Mouse (Mus musculus): ENCODE results near the gene Fut2. TPM values are rescaled to one million over a fixed set of nuclear protein-coding genes. Genes with fewer than 3 reads are reported as not detected.

Fut2 gene
- total and polyA plus RNA-seq, 2 experiments from 2014 or later: 0.27 TPM; not detected in 1

DNA sequence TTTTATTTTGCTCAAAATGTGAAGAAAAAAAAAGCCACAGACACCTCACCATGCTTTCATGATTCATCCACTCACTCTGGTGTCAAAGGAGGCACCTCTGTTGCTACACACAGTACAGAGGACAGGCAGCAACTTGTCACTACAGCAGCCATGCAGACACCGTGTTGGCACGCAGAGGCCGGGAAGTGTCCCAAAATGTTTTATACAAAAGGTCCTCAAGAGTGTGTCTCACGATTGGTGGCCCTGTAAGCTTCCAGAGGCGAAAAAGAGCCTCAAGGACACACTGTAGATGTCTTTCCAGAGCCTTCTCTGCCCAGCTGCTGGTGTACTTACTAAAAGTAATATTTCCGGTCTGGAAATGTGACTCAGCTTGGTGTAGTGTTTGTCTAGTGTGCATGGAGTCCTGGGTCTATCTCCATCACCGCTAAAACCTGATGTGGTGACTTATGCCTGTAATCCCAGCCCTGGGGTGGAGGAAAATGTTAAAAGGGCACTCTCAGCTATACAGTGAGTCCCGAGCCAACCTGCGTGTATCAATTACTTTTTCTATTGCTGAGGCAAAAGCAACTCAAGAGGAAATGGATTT is 60.4 kb downstream of the Fut2 start:
- H3K27ac ChIP-seq (ENCODE audit: low read depth, low read length): no peak overlapping the region
- 81% methylated on average over 9 of the region's 9 CpGs for WGBS
- no peaks in the 10 kb centered on the region for H3K36me3 ChIP-seq (ENCODE audit: insufficient read depth, low read length)
- TF ChIP-seq CTCF (IDR thresholded peaks at IDR 0.05): no peak
- no peak for DNase-seq (ENCODE audit: low spot score)
- H3K4me2 ChIP-seq (ENCODE audit: low read depth, low read length, poor library complexity, severe bottlenecking): no peak overlapping the region
- H3K4me3 ChIP-seq (ENCODE audit: low read depth, low read length): no peak overlapping the region
- H3K27me3 ChIP-seq (ENCODE audit: insufficient read depth, low read length): no peaks in the 10 kb centered on the region
- H3K9ac ChIP-seq (replicated peaks; ENCODE audit: low read length, poor library complexity, severe bottlenecking): no peak overlapping the region
- H3K9me3 ChIP-seq (ENCODE audit: low read length): no peaks in the 10 kb centered on the region
- no peak for ATAC-seq (ENCODE audit: low FRiP score)
- H3K4me1 ChIP-seq (ENCODE audit: insufficient read depth, low read length): no peaks in the 10 kb centered on the region

- no peak for TF ChIP-seq CTCF (IDR thresholded peaks at IDR 0.05)
- WGBS: 57% methylated on average over 18 of the region's 18 CpGs
Observed at GRCm38 (mm10) chr7:45598960-45599879, 67.0 kb downstream of the Fut2 start.

More at GRCm38 (mm10) chr7:45598960-45599879, 67.0 kb downstream of the Fut2 start:
- Histone ChIP-seq H3K9ac (replicated peaks; ENCODE audit: low read length, poor library complexity, severe bottlenecking) (no peak overlapping the region), H3K27ac (ENCODE audit: low read depth, low read length) (no peak overlapping the region), H3K4me3 (ENCODE audit: low read depth, low read length) (no peak overlapping the region), H3K4me2 (ENCODE audit: low read depth, low read length, poor library complexity, severe bottlenecking) (no peak overlapping the region), H3K27me3 (ENCODE audit: insufficient read depth, low read length) (no peaks in the 10 kb centered on the region), H3K4me1 (ENCODE audit: insufficient read depth, low read length) (no peaks in the 10 kb centered on the region), H3K9me3 (ENCODE audit: low read length) (no peaks in the 10 kb centered on the region), H3K36me3 (ENCODE audit: insufficient read depth, low read length) (no peaks in the 10 kb centered on the region)
- no peak for ATAC-seq (ENCODE audit: low FRiP score)
- no peak for DNase-seq (ENCODE audit: low spot score)

Other genes starting within 250 kb of the Fut2 start
Only the 30 nearest of the 35 such genes appear.
- 2,165 and 2,428 TPM in 2 replicates for gene Ftl1, start 206.5 kb downstream of the Fut2 start, total RNA-seq (2014; rRNA removed)
- gene Ftl1, start 206.5 kb downstream of the Fut2 start, polyA plus RNA-seq (2015; fragmentation: Nextera tagmentation; extraction: Ambion mirVana): 4,797 and 5,109 TPM in 2 replicates
- gene Bax, start 199.5 kb downstream of the Fut2 start, total RNA-seq (2014; rRNA removed): 119 and 144 TPM in 2 replicates
- 254 and 258 TPM in 2 replicates for gene Bax, start 199.5 kb downstream of the Fut2 start, polyA plus RNA-seq (2015; fragmentation: Nextera tagmentation; extraction: Ambion mirVana)
- gene Tulp2, start 184.5 kb downstream of the Fut2 start, total RNA-seq (2014; rRNA removed): not detected in 2 replicates
- gene Tulp2, start 184.5 kb downstream of the Fut2 start, polyA plus RNA-seq (2015; fragmentation: Nextera tagmentation; extraction: Ambion mirVana): 0.37 and 0.67 TPM in 2 replicates
- gene Gm45808, start 179.6 kb downstream of the Fut2 start, total RNA-seq (2014; rRNA removed): 0.52 and 1.6 TPM in 2 replicates
- gene Gm45808, start 179.6 kb downstream of the Fut2 start, polyA plus RNA-seq (2015; fragmentation: Nextera tagmentation; extraction: Ambion mirVana): not detected in 2 replicates
- gene Dhdh, start 177.6 kb downstream of the Fut2 start, total RNA-seq (2014; rRNA removed): 4.3 TPM in 2 replicates
- gene Dhdh, start 177.6 kb downstream of the Fut2 start, polyA plus RNA-seq (2015; fragmentation: Nextera tagmentation; extraction: Ambion mirVana): 5.5 and 6.1 TPM in 2 replicates
- 92.2 and 137 TPM in 2 replicates for gene Nucb1, start 156.0 kb downstream of the Fut2 start, total RNA-seq (2014; rRNA removed)
- 137 and 144 TPM in 2 replicates for gene Nucb1, start 156.0 kb downstream of the Fut2 start, polyA plus RNA-seq (2015; fragmentation: Nextera tagmentation; extraction: Ambion mirVana)
- gene Ppp1r15a, start 140.1 kb downstream of the Fut2 start, total RNA-seq (2014; rRNA removed): 17.2 and 17.4 TPM in 2 replicates
- 18.7 and 18.8 TPM in 2 replicates for gene Ppp1r15a, start 140.1 kb downstream of the Fut2 start, polyA plus RNA-seq (2015; fragmentation: Nextera tagmentation; extraction: Ambion mirVana)
- gene Plekha4, start 140.1 kb downstream of the Fut2 start, total RNA-seq (2014; rRNA removed): 2.0 and 2.1 TPM in 2 replicates
- gene Plekha4, start 140.1 kb downstream of the Fut2 start, polyA plus RNA-seq (2015; fragmentation: Nextera tagmentation; extraction: Ambion mirVana): 1.2 and 1.6 TPM in 2 replicates
- not detected in 2 replicates for gene Hsd17b14, start 111.5 kb downstream of the Fut2 start, total RNA-seq (2014; rRNA removed)
- 0.15 and 0.20 TPM in 2 replicates for gene Hsd17b14, start 111.5 kb downstream of the Fut2 start, polyA plus RNA-seq (2015; fragmentation: Nextera tagmentation; extraction: Ambion mirVana)
- gene Bcat2, start 96.2 kb downstream of the Fut2 start, total RNA-seq (2014; rRNA removed): 12.4 and 14.9 TPM in 2 replicates
- 18.3 and 19.3 TPM in 2 replicates for gene Bcat2, start 96.2 kb downstream of the Fut2 start, polyA plus RNA-seq (2015; fragmentation: Nextera tagmentation; extraction: Ambion mirVana)
- not detected in 2 replicates for gene Fgf21, start 50.9 kb downstream of the Fut2 start, total RNA-seq (2014; rRNA removed)
- not detected in 2 replicates for gene Fgf21, start 50.9 kb downstream of the Fut2 start, polyA plus RNA-seq (2015; fragmentation: Nextera tagmentation; extraction: Ambion mirVana)
- not detected in 2 replicates for gene Fut1, start 49.1 kb downstream of the Fut2 start, total RNA-seq (2014; rRNA removed)
- not detected in 2 replicates for gene Fut1, start 49.1 kb downstream of the Fut2 start, polyA plus RNA-seq (2015; fragmentation: Nextera tagmentation; extraction: Ambion mirVana)
- gene Izumo1, start 44.6 kb downstream of the Fut2 start, total RNA-seq (2014; rRNA removed): 0.11 TPM in 1 of 2 replicates, not detected in the other
- gene Izumo1, start 44.6 kb downstream of the Fut2 start, polyA plus RNA-seq (2015; fragmentation: Nextera tagmentation; extraction: Ambion mirVana): 0.11 TPM in 1 of 2 replicates, not detected in the other
- 36.0 and 38.5 TPM in 2 replicates for gene Rasip1, start 38.9 kb downstream of the Fut2 start, total RNA-seq (2014; rRNA removed)
- gene Rasip1, start 38.9 kb downstream of the Fut2 start, polyA plus RNA-seq (2015; fragmentation: Nextera tagmentation; extraction: Ambion mirVana): 24.0 and 25.1 TPM in 2 replicates
- 2.7 and 3.3 TPM in 2 replicates for gene Mamstr, start 26.4 kb downstream of the Fut2 start, total RNA-seq (2014; rRNA removed)
- gene Mamstr, start 26.4 kb downstream of the Fut2 start, polyA plus RNA-seq (2015; fragmentation: Nextera tagmentation; extraction: Ambion mirVana): 2.8 and 3.0 TPM in 2 replicates
- gene Ntn5, start 17.6 kb upstream of the Fut2 start, total RNA-seq (2014; rRNA removed): 1.3 and 1.4 TPM in 2 replicates
- gene Ntn5, start 17.6 kb upstream of the Fut2 start, polyA plus RNA-seq (2015; fragmentation: Nextera tagmentation; extraction: Ambion mirVana): 0.37 and 0.73 TPM in 2 replicates
- gene Sec1, start 28.0 kb upstream of the Fut2 start, total RNA-seq (2014; rRNA removed): 0.28 and 1.0 TPM in 2 replicates
- gene Sec1, start 28.0 kb upstream of the Fut2 start, polyA plus RNA-seq (2015; fragmentation: Nextera tagmentation; extraction: Ambion mirVana): 0.37 and 0.79 TPM in 2 replicates
- gene Car11, start 33.4 kb upstream of the Fut2 start, total RNA-seq (2014; rRNA removed): 118 and 130 TPM in 2 replicates
- gene Car11, start 33.4 kb upstream of the Fut2 start, polyA plus RNA-seq (2015; fragmentation: Nextera tagmentation; extraction: Ambion mirVana): 107 and 114 TPM in 2 replicates
- 8.4 and 9.6 TPM in 2 replicates for gene Dbp, start 38.7 kb upstream of the Fut2 start, total RNA-seq (2014; rRNA removed)
- 4.6 and 4.8 TPM in 2 replicates for gene Dbp, start 38.7 kb upstream of the Fut2 start, polyA plus RNA-seq (2015; fragmentation: Nextera tagmentation; extraction: Ambion mirVana)
- 801 and 989 TPM in 2 replicates for gene Rpl18, start 49.1 kb upstream of the Fut2 start, total RNA-seq (2014; rRNA removed)
- gene Rpl18, start 49.1 kb upstream of the Fut2 start, polyA plus RNA-seq (2015; fragmentation: Nextera tagmentation; extraction: Ambion mirVana): 473 and 492 TPM in 2 replicates
- gene Sphk2, start 51.6 kb upstream of the Fut2 start, total RNA-seq (2014; rRNA removed): 22.4 and 23.5 TPM in 2 replicates
- 15.8 and 18.1 TPM in 2 replicates for gene Sphk2, start 51.6 kb upstream of the Fut2 start, polyA plus RNA-seq (2015; fragmentation: Nextera tagmentation; extraction: Ambion mirVana)
- 0.14 TPM in 1 of 2 replicates, not detected in the other for gene Fam83e, start 54.8 kb upstream of the Fut2 start, total RNA-seq (2014; rRNA removed)
- gene Fam83e, start 54.8 kb upstream of the Fut2 start, polyA plus RNA-seq (2015; fragmentation: Nextera tagmentation; extraction: Ambion mirVana): 0.16 and 0.25 TPM in 2 replicates
- gene Spaca4, start 59.4 kb upstream of the Fut2 start, total RNA-seq (2014; rRNA removed): not detected in 2 replicates
- not detected in 2 replicates for gene Spaca4, start 59.4 kb upstream of the Fut2 start, polyA plus RNA-seq (2015; fragmentation: Nextera tagmentation; extraction: Ambion mirVana)
- 170 and 172 TPM in 2 replicates for gene Lmtk3, start 117.3 kb upstream of the Fut2 start, total RNA-seq (2014; rRNA removed)
- 13.7 and 19.1 TPM in 2 replicates for gene Lmtk3, start 117.3 kb upstream of the Fut2 start, polyA plus RNA-seq (2015; fragmentation: Nextera tagmentation; extraction: Ambion mirVana)
- 5.0 and 5.1 TPM in 2 replicates for gene Sult2b1, start 118.3 kb upstream of the Fut2 start, total RNA-seq (2014; rRNA removed)
- 5.6 and 6.1 TPM in 2 replicates for gene Sult2b1, start 118.3 kb upstream of the Fut2 start, polyA plus RNA-seq (2015; fragmentation: Nextera tagmentation; extraction: Ambion mirVana)
- 210 and 223 TPM in 2 replicates for gene Cyth2, start 148.2 kb upstream of the Fut2 start, total RNA-seq (2014; rRNA removed)
- gene Cyth2, start 148.2 kb upstream of the Fut2 start, polyA plus RNA-seq (2015; fragmentation: Nextera tagmentation; extraction: Ambion mirVana): 219 and 236 TPM in 2 replicates
- gene Kcnj14, start 158.4 kb upstream of the Fut2 start, total RNA-seq (2014; rRNA removed): 0.71 and 2.1 TPM in 2 replicates
- 1.5 TPM in 2 replicates for gene Kcnj14, start 158.4 kb upstream of the Fut2 start, polyA plus RNA-seq (2015; fragmentation: Nextera tagmentation; extraction: Ambion mirVana)
- gene Grwd1, start 164.6 kb upstream of the Fut2 start, total RNA-seq (2014; rRNA removed): 31.3 and 34.2 TPM in 2 replicates
- gene Grwd1, start 164.6 kb upstream of the Fut2 start, polyA plus RNA-seq (2015; fragmentation: Nextera tagmentation; extraction: Ambion mirVana): 48.7 and 52.9 TPM in 2 replicates
- gene Kdelr1, start 206.4 kb upstream of the Fut2 start, total RNA-seq (2014; rRNA removed): 170 and 207 TPM in 2 replicates
- gene Kdelr1, start 206.4 kb upstream of the Fut2 start, polyA plus RNA-seq (2015; fragmentation: Nextera tagmentation; extraction: Ambion mirVana): 52.0 and 54.8 TPM in 2 replicates
- gene Grin2d, start 212.0 kb upstream of the Fut2 start, total RNA-seq (2014; rRNA removed): 51.6 and 51.7 TPM in 2 replicates
- 5.4 and 6.6 TPM in 2 replicates for gene Grin2d, start 212.0 kb upstream of the Fut2 start, polyA plus RNA-seq (2015; fragmentation: Nextera tagmentation; extraction: Ambion mirVana)

All from midbrain, postnatal 0 days (tissue).